Mouse (Mus musculus) kidney, adult 10 weeks (tissue): ENCODE results near the gene Olfr376. TPM values are rescaled to one million over a fixed set of nuclear protein-coding genes. Genes with fewer than 3 reads are reported as not detected.

Experiments
- polyA plus RNA-seq: library from polyadenylated mRNA; stranded (reverse); fragments of 350-450 nt; fragmentation: Illumina TruSeq; extraction: RNeasy Lipid Tissue Mini Kit (QIAGEN cat#74804); gene quantifications from one replicate; pipeline ENCODE4 v1.2.3, GENCODE M21; 2014; ENCODE audit warnings: low read depth, low replicate concordance

The Olfr376 gene
- not detected for polyA plus RNA-seq

GRCm38 (mm10) chr11:73370946-73371345 is at the start of gene Olfr376:
Olfr376 (plus strand) TSS chr11:73371246.

DNA sequence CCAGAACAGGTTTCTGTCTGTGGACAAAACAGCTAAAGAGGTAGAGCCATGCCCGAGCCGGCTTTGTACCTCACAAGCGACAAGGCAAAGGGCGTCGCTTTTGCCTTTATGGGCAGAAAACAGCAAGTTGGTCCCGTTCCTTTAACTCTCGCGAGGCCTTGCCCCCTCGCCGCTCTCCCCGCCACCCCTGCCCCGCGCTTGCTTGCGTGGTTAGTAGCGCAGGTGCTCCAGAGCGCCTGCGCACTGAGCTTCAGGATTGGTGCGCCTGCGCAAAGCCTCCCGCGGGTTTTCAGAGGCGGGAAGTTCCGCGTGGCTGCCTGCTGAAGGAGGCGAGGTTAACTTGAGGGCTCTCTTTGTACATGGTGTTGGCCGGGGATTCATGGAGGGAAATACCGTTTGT is 41.6 kb upstream of the Olfr376 start, which contains the start of the genes Aspa, Gm49340 and Spata22:
Gene Aspa, minus strand, starts transcription at position 155 of the 400 bp plus-strand sequence.
Gene Gm49340, plus strand, starts transcription at position 300 of the 400 bp plus-strand sequence.
Gene Spata22, plus strand, starts transcription at position 300 of the 400 bp plus-strand sequence.

GRCm38 (mm10) chr11:73350483-73350882 is 20.6 kb upstream of the Olfr376 start, which contains the start of gene Olfr20:
Olfr20 (plus strand) TSS chr11:73350783.

DNA sequence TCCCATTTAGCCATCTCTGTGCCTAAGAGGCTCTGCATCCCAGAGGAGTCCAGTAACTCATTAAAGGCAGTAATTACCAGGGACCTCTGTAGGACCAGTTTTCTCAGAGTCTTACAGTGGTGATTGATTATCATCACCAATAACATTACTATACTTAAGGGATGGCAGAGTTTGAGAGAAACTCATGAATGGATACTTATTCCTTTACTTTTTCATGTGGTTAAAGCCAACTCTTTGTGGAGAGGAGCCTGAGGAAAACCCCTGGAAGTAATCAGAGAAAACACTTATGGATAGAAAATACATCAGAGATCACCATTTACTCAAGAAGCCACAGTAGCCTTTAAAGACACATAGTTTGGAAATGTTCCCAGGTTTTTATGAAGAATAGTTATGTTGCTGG is 28.5 kb downstream of the Olfr376 start, which contains the start of gene Olfr1:
Gene Olfr1, minus strand, starts transcription at position 101 of the 400 bp plus-strand sequence.

Other genes starting within 250 kb of the Olfr376 start
- gene Haspin, start 233.0 kb upstream of the Olfr376 start, polyA plus RNA-seq: 3.6 TPM
- 4.8 TPM for gene P2rx5, start 210.8 kb upstream of the Olfr376 start, polyA plus RNA-seq
- 90.2 TPM for gene Emc6, start 194.2 kb upstream of the Olfr376 start, polyA plus RNA-seq
- gene Tax1bp3, start 194.2 kb upstream of the Olfr376 start, polyA plus RNA-seq: 31.2 TPM
- gene Ctns, start 172.2 kb upstream of the Olfr376 start, polyA plus RNA-seq: 20.8 TPM
- gene Shpk, start 171.8 kb upstream of the Olfr376 start, polyA plus RNA-seq: 7.5 TPM
- not detected for gene Trpv1, start 137.0 kb upstream of the Olfr376 start, polyA plus RNA-seq
- 0.20 TPM for gene Trpv3, start 103.9 kb upstream of the Olfr376 start, polyA plus RNA-seq
- 470 TPM for gene Aspa, start 41.6 kb upstream of the Olfr376 start, polyA plus RNA-seq
- gene Gm49340, start 41.5 kb upstream of the Olfr376 start, polyA plus RNA-seq: not detected
- gene Spata22, start 41.5 kb upstream of the Olfr376 start, polyA plus RNA-seq: 0.85 TPM
- gene Olfr20, start 20.5 kb upstream of the Olfr376 start, polyA plus RNA-seq: not detected
- gene Olfr1, start 28.4 kb downstream of the Olfr376 start, polyA plus RNA-seq: not detected
- not detected for gene Olfr378, start 57.2 kb downstream of the Olfr376 start, polyA plus RNA-seq
- not detected for gene Olfr380, start 86.3 kb downstream of the Olfr376 start, polyA plus RNA-seq
- not detected for gene Olfr381, start 120.4 kb downstream of the Olfr376 start, polyA plus RNA-seq
- gene Olfr382, start 146.0 kb downstream of the Olfr376 start, polyA plus RNA-seq: not detected
- not detected for gene Olfr385, start 221.8 kb downstream of the Olfr376 start, polyA plus RNA-seq
- not detected for gene Olfr384, start 227.3 kb downstream of the Olfr376 start, polyA plus RNA-seq